Mouse (Mus musculus): ENCODE data around the gene Carns1. TPM values are rescaled to one million over a fixed set of nuclear protein-coding genes. Genes with fewer than 3 reads are reported as not detected.
"Not testable (repeated sequence)": the region's sequence is repeated elsewhere in the genome, so short reads cannot be mapped to it uniquely, and the experiment has no call there.

The Carns1 gene
- total RNA-seq, 2 experiments from 2014 or later: 3.8 to 5.9 TPM

- intact Hi-C loops (cut with DNase I): no loop called here
- DNase-seq (ENCODE audit: low spot score in 2 of 2): no peak
Observed at GRCm38 (mm10) chr19:4142416-4143173, 32.7 kb downstream of the Carns1 start.

- intact Hi-C loops (cut with DNase I): no loop called here
- DNase-seq (ENCODE audit: low spot score in 2 of 2): no peak
Observed at GRCm38 (mm10) chr19:4140147-4140546, 35.1 kb downstream of the Carns1 start.

- intact Hi-C loops (cut with DNase I): no loop called here
- no peak for DNase-seq (ENCODE audit: low spot score in 2 of 2)
Observed at GRCm38 (mm10) chr19:4139446-4139845, 35.8 kb downstream of the Carns1 start, which contains the start of gene Gpr152. Gene Gpr152, plus strand, starts transcription at chr19:4139787.

- intact Hi-C loops (cut with DNase I): no loop called here
- no peak for DNase-seq (ENCODE audit: low spot score in 2 of 2)
Observed at GRCm38 (mm10) chr19:4137913-4138312, 37.4 kb downstream of the Carns1 start.

- intact Hi-C loops (cut with DNase I): no loop called here
Observed at GRCm38 (mm10) chr19:4136463-4136862, 38.8 kb downstream of the Carns1 start.

GRCm38 (mm10) chr19:4135963-4136345 lies 39.3 kb downstream of the Carns1 start:
- DNase-seq (ENCODE audit: low spot score in 2 of 2); intact Hi-C loops (cut with DNase I): not testable (repeated sequence)

More at GRCm38 (mm10) chr19:4136463-4136862, 38.8 kb downstream of the Carns1 start:
- DNase-seq (ENCODE audit: low spot score in 2 of 2): no peak

GRCm38 (mm10) chr19:4135229-4135962 lies 39.9 kb downstream of the Carns1 start:
- DNase-seq (ENCODE audit: low spot score in 2 of 2): not testable (repeated sequence)

GRCm38 (mm10) chr19:4134354-4134753 lies 40.9 kb downstream of the Carns1 start:
- no peak for DNase-seq (ENCODE audit: low spot score in 2 of 2)
- intact Hi-C loops (cut with DNase I): no loop called here

More at GRCm38 (mm10) chr19:4135229-4135962, 39.9 kb downstream of the Carns1 start:
- intact Hi-C loops (cut with DNase I): not testable (repeated sequence)

- DNase-seq (ENCODE audit: low spot score in 2 of 2): no peak
- intact Hi-C loops (cut with DNase I): no loop called here
Observed at GRCm38 (mm10) chr19:4131768-4132167, 43.5 kb downstream of the Carns1 start.

GRCm38 (mm10) chr19:4131075-4131474 lies 44.2 kb downstream of the Carns1 start:
- intact Hi-C loops (cut with DNase I): no loop called here
- no peak for DNase-seq (ENCODE audit: low spot score in 2 of 2)

- intact Hi-C loops (cut with DNase I): no loop called here
- no peak for DNase-seq (ENCODE audit: low spot score in 2 of 2)
Observed at GRCm38 (mm10) chr19:4130106-4130505, 45.2 kb downstream of the Carns1 start.

- intact Hi-C loops (cut with DNase I): no loop called here
- DNase-seq (ENCODE audit: low spot score in 2 of 2): no peak
Observed at GRCm38 (mm10) chr19:4129462-4129861, 45.8 kb downstream of the Carns1 start.

- DNase-seq (ENCODE audit: low spot score in 2 of 2): no peak
- intact Hi-C loops (cut with DNase I): no loop called here
Observed at GRCm38 (mm10) chr19:4126759-4127495, 48.4 kb downstream of the Carns1 start.

- intact Hi-C loops (cut with DNase I): no loop called here
- peak; percentile 98 for DNase-seq (ENCODE audit: low spot score in 2 of 2)
Observed at GRCm38 (mm10) chr19:4125741-4126696, 49.3 kb downstream of the Carns1 start, which contains the start of gene Aip. Gene Aip, minus strand, starts transcription at chr19:4125858.

- DNase-seq (ENCODE audit: low spot score in 2 of 2); intact Hi-C loops (cut with DNase I): not testable (repeated sequence)
Observed at GRCm38 (mm10) chr19:4125268-4125667, 50.0 kb downstream of the Carns1 start.

- no peak for DNase-seq (ENCODE audit: low spot score in 2 of 2)
- intact Hi-C loops (cut with DNase I): no loop called here
Observed at GRCm38 (mm10) chr19:4124432-4124831, 50.8 kb downstream of the Carns1 start.

- intact Hi-C loops (cut with DNase I): no loop called here
- no peak for DNase-seq (ENCODE audit: low spot score in 2 of 2)
Observed at GRCm38 (mm10) chr19:4122411-4123370, 52.6 kb downstream of the Carns1 start.

- DNase-seq (ENCODE audit: low spot score in 2 of 2); intact Hi-C loops (cut with DNase I): not testable (repeated sequence)
Observed at GRCm38 (mm10) chr19:4121896-4122295, 53.4 kb downstream of the Carns1 start.
